In genomic region chr3:136812162-136812561, GRCm38 (mm10) we compare ENCODE assay signal across 16 mouse cellular contexts.
"Had no signal": no experiment of that assay in that cellular context is flagged by ENCODE, and none has a peak within 500 bp of the region (broad histone marks: within the 10 kb centered on the region; RNA-seq: fewer than 3 reads in every experiment).

No protein-coding gene starts in this region.

- H3K9ac ChIP-seq: neural tube, embryonic 13.5 days; neural tube, embryonic 15.5 days; stomach, embryonic 15.5 days had no signal

- H3K4me1 ChIP-seq: stomach, embryonic 15.5 days had no signal

- DNase-seq: retina, postnatal 1 day; right cerebral cortex, adult 18-20 months; right cerebral cortex, postnatal 14 days; right cerebral cortex, postnatal 25 days; right cerebral cortex, postnatal 4 days; spleen, adult 18-20 months; thymus, adult 18-20 months; thymus, adult 2 months; thymus, postnatal 14 days; thymus, postnatal 25 days; thymus, postnatal 36 days; thymus, postnatal 4 days had no signal

- H3K27ac ChIP-seq: neural tube, embryonic 13.5 days; neural tube, embryonic 15.5 days; stomach, embryonic 15.5 days; stomach, postnatal 0 days had no signal

- H3K4me3 ChIP-seq: neural tube, embryonic 13.5 days; neural tube, embryonic 15.5 days; stomach, embryonic 15.5 days had no signal

- H3K27me3 ChIP-seq: neural tube, embryonic 13.5 days; neural tube, embryonic 15.5 days; stomach, embryonic 15.5 days had no signal

- H3K36me3 ChIP-seq: neural tube, embryonic 13.5 days; neural tube, embryonic 15.5 days had no signal

- H3K9me3 ChIP-seq: neural tube, embryonic 13.5 days; neural tube, embryonic 15.5 days; stomach, embryonic 15.5 days had no signal

- H3K4me2 ChIP-seq: neural tube, embryonic 13.5 days; neural tube, embryonic 15.5 days; stomach, embryonic 15.5 days had no signal
